Mouse (Mus musculus) intestine, postnatal 0 days (tissue): ENCODE measurements around the gene Nelfb. TPM values are rescaled to one million over a fixed set of nuclear protein-coding genes. Genes with fewer than 3 reads are reported as not detected.
A peak's percentile ranks its signal among the peaks of the same experiment; 100 is the strongest.

Experiments used
- ATAC-seq: fragments of 200-750 bp; cut with Nextera tagmentation; 2 replicates; pipeline ENCODE4 v1.8.0; 2017; ENCODE audit warnings: mild to moderate bottlenecking, moderate TSS enrichment, moderate library complexity
- H3K27ac ChIP-seq: fragments of 300-500 bp; sonication (generic); 2 replicates; pipeline ENCODE4 v1.5.1; 2014; ENCODE audit warnings: mild to moderate bottlenecking, low read depth, low read length, moderate library complexity
- H3K27me3 ChIP-seq: fragments of 300-500 bp; sonication (generic); replicated peaks from 2 replicates; pipeline ENCODE4 v1.6.1; 2014; ENCODE audit warnings: low read length, mixed read lengths; ENCODE audit not compliant: control insufficient read depth, insufficient read depth
- H3K36me3 ChIP-seq: fragments of 300-500 bp; sonication (generic); 2 replicates; pipeline ENCODE4 v1.6.1; 2014; ENCODE audit warnings: mild to moderate bottlenecking, moderate library complexity; ENCODE audit not compliant: control insufficient read depth, insufficient read depth
- H3K4me1 ChIP-seq: fragments of 300-500 bp; sonication (generic); replicated peaks from 2 replicates; pipeline ENCODE4 v1.6.1; 2014; ENCODE audit warnings: antibody characterized with exemption, low read length, mixed read lengths; ENCODE audit not compliant: control insufficient read depth, insufficient read depth
- H3K4me2 ChIP-seq: fragments of 300-500 bp; sonication (generic); replicated peaks from 2 replicates; pipeline ENCODE4 v1.6.1; 2014; ENCODE audit warnings: low read depth, mild to moderate bottlenecking, moderate library complexity
- H3K4me3 ChIP-seq: fragments of 300-500 bp; sonication (generic); 2 replicates; pipeline ENCODE4 v1.5.1; 2014; ENCODE audit warnings: low read depth, low read length
- H3K9ac ChIP-seq: fragments of 300-500 bp; sonication (generic); 2 replicates; pipeline ENCODE4 v1.6.1; 2014; ENCODE audit warnings: mild to moderate bottlenecking, low read depth, low read length
- H3K9me3 ChIP-seq: fragments of 300-500 bp; sonication (generic); 2 replicates; pipeline ENCODE4 v1.6.1; 2016; ENCODE audit warnings: mixed run types; ENCODE audit not compliant: control insufficient read depth
- CTCF ChIP-seq: sonication (generic); IDR thresholded peaks from 2 replicates; pipeline ENCODE4 v1.5.1; 2016; ENCODE audit warnings: low read depth, mild to moderate bottlenecking, control low read depth, antibody characterized with exemption, moderate library complexity
- WGBS: fragments of 180-500 bp; shearing (Covaris S2); extraction: QIAGEN DNeasy Blood & Tissue Kit; methylation state at CpG from one replicate; pipeline ENCODE4 v1.1.7; 2014; 5-methylcytosine and 5-hydroxymethylcytosine counted together
- polyA plus RNA-seq: library from polyadenylated mRNA; unstranded; fragments of >200 nt; fragmentation: Nextera tagmentation; extraction: Ambion mirVana; gene quantifications from 2 replicates; pipeline ENCODE4 v1.2.1, GENCODE M21; 2015

Nelfb gene
- polyA plus RNA-seq, 1 experiment from 2014 or later = 41.4 TPM

- 72% methylated on average over 17 of the region's 17 CpGs for WGBS
- no peak for TF ChIP-seq CTCF
Observed at GRCm38 (mm10) chr2:25194486-25195171, 16.7 kb downstream of the Nelfb start.

GRCm38 (mm10) chr2:25194006-25194405, 17.3 kb downstream of the Nelfb start:
- Histone ChIP-seq H3K4me2 (peak overlapping the region; percentile 66), H3K9ac (no peak overlapping the region), H3K36me3 (peaks cover 18% of the 10 kb centered on the region; the same call in 1 of the 2 replicates), H3K9me3 (no peaks in the 10 kb centered on the region), H3K27me3 (no peaks in the 10 kb centered on the region), H3K4me1 (peaks cover 19% of the 10 kb centered on the region; the same call in 1 of the 2 replicates), H3K4me3 (no peak overlapping the region), H3K27ac (peak overlapping the region; percentile 60)
- 60% methylated on average over 5 of the region's 5 CpGs for WGBS
- no peak for TF ChIP-seq CTCF
- no peak for ATAC-seq

More at GRCm38 (mm10) chr2:25194486-25195171, 16.7 kb downstream of the Nelfb start:
- Histone ChIP-seq H3K4me3 (peak overlapping the region; percentile 37), H3K9ac (no peak overlapping the region), H3K27me3 (no peaks in the 10 kb centered on the region), H3K9me3 (no peaks in the 10 kb centered on the region), H3K27ac (no peak overlapping the region; the same call in 1 of the 2 replicates), H3K36me3 (peaks cover 24% of the 10 kb centered on the region), H3K4me1 (peaks cover 19% of the 10 kb centered on the region; the same call in 1 of the 2 replicates), H3K4me2 (peak overlapping the region; percentile 66)
- no peak for ATAC-seq

- no peak overlapping the region for H3K27ac ChIP-seq
- peak; percentile 83 for ATAC-seq
- H3K36me3 ChIP-seq = peaks cover 11% of the 10 kb centered on the region; the same call in 1 of the 2 replicates
- H3K27me3 ChIP-seq = no peaks in the 10 kb centered on the region
- no peak overlapping the region for H3K4me3 ChIP-seq
- H3K4me1 ChIP-seq = peaks cover 19% of the 10 kb centered on the region; the same call in 1 of the 2 replicates
- H3K9me3 ChIP-seq = no peaks in the 10 kb centered on the region
- H3K9ac ChIP-seq = no peak overlapping the region
- H3K4me2 ChIP-seq = peak overlapping the region; percentile 66
- WGBS = 0% methylated on average over 6 of the region's 6 CpGs
- peak; percentile 99 for TF ChIP-seq CTCF
Observed at GRCm38 (mm10) chr2:25193330-25193770, 17.9 kb downstream of the Nelfb start.

- no peaks in the 10 kb centered on the region for H3K27me3 ChIP-seq
- no peak overlapping the region for H3K27ac ChIP-seq
- H3K9me3 ChIP-seq = no peaks in the 10 kb centered on the region
- 87% methylated on average over 6 of the region's 6 CpGs for WGBS
- no peak for TF ChIP-seq CTCF
- no peak overlapping the region for H3K4me2 ChIP-seq
- ATAC-seq = no peak
- no peaks in the 10 kb centered on the region for H3K36me3 ChIP-seq
- H3K4me3 ChIP-seq = no peak overlapping the region
- H3K4me1 ChIP-seq = peaks cover 2% of the 10 kb centered on the region; the same call in 1 of the 2 replicates
- no peak overlapping the region for H3K9ac ChIP-seq
Observed at GRCm38 (mm10) chr2:25187841-25188240, 23.4 kb downstream of the Nelfb start.

- WGBS = 39% methylated on average over 5 of the region's 5 CpGs
- Histone ChIP-seq H3K27ac (no peak overlapping the region), H3K9me3 (no peaks in the 10 kb centered on the region), H3K36me3 (no peaks in the 10 kb centered on the region), H3K9ac (no peak overlapping the region), H3K27me3 (no peaks in the 10 kb centered on the region), H3K4me1 (peaks cover 2% of the 10 kb centered on the region; the same call in 1 of the 2 replicates), H3K4me3 (peak overlapping the region; percentile 48; the same call in 1 of the 2 replicates), H3K4me2 (peak overlapping the region; percentile 91)
- TF ChIP-seq CTCF = no peak
- peak; percentile 3; the same call in 1 of the 2 replicates for ATAC-seq
Observed at GRCm38 (mm10) chr2:25186575-25186930, 24.7 kb downstream of the Nelfb start.

- peak; percentile 82 for TF ChIP-seq CTCF
- peak overlapping the region; percentile 91 for H3K4me2 ChIP-seq
- no peaks in the 10 kb centered on the region for H3K27me3 ChIP-seq
- peak; percentile 42 for ATAC-seq
- peak overlapping the region; percentile 64 for H3K27ac ChIP-seq
- 2% methylated on average over 64 of the region's 64 CpGs for WGBS
- no peaks in the 10 kb centered on the region for H3K36me3 ChIP-seq
- peak overlapping the region; percentile 48 for H3K4me3 ChIP-seq
- no peaks in the 10 kb centered on the region for H3K9me3 ChIP-seq
- H3K9ac ChIP-seq = peak overlapping the region; percentile 59
- peaks cover 2% of the 10 kb centered on the region; the same call in 1 of the 2 replicates for H3K4me1 ChIP-seq
Observed at GRCm38 (mm10) chr2:25185625-25186574, 25.4 kb downstream of the Nelfb start.
